Mouse (Mus musculus): ENCODE measurements at regions not wholly inside any gene's neighbourhood (a gene's known extent, or its start where the extent isn't known, plus 50 kb on each side); places are given as distances from the start of the nearest gene placed in this dataset.

DNA sequence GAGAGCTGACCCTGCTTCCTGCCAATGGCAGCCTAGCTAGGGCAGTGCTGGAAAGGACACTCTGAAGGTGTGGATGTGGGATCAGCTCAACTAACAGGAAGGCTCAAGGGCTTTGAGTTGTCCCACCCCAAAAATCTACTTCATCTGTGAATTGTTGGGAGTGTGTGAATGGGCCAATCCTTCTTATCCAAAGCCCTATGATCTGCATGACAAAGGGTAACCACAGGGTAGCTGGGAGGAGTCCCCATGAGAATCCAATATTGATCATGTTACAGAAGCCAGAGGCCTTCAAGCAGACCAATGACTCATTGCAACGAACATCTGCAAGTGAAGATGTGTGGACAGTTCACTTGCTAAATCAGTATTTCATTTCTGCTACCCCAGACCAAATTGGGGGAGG is 51.1 kb upstream of the Adra1b start:
- TF ChIP-seq CTCF (IDR thresholded peaks at IDR 0.05; ENCODE audit: low read depth) (no peak), EP300 (optimal IDR thresholded peaks at IDR 0.05) (no peak)
